Mouse (Mus musculus): ENCODE measurements around the gene Sept9. TPM values are rescaled to one million over a fixed set of nuclear protein-coding genes. Genes with fewer than 3 reads are reported as not detected.

Sept9 gene
- polyA plus RNA-seq, 1 experiment from 2014 or later = 265 TPM

DNA sequence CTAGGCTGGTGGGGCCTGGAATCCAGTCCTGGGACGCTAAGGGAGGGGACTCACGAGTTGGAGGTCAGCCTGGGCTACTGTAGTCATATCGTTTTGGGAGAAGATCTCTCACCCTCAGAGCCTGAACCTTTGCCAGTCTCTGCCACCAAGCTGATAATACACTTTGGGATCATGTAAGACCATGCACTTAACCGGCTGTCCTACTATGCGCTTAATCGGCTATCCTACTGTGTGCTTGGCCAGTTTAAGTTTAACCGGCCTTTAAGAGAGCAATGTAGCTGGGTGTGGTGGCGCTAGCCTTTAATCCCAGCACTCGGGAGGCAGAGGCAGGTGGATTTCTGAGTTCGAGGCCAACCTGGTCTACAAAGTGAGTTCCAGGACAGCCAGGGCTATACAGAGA, 173.1 kb downstream of the Sept9 start:
- peaks cover 21% of the 10 kb centered on the region for H3K27me3 ChIP-seq (ENCODE audit: low read depth, poor library complexity, severe bottlenecking)
- H3K27ac ChIP-seq = peak overlapping the region; percentile 79
- H3K4me3 ChIP-seq = no peak overlapping the region
- no peaks in the 10 kb centered on the region for H3K36me3 ChIP-seq
- no peak for DNase-seq (ENCODE audit: low spot score)
- peaks cover 52% of the 10 kb centered on the region for H3K4me1 ChIP-seq
- 94% methylated on average over 10 of the region's 10 CpGs for WGBS
- no peaks in the 10 kb centered on the region for H3K9me3 ChIP-seq (replicated peaks)

DNA sequence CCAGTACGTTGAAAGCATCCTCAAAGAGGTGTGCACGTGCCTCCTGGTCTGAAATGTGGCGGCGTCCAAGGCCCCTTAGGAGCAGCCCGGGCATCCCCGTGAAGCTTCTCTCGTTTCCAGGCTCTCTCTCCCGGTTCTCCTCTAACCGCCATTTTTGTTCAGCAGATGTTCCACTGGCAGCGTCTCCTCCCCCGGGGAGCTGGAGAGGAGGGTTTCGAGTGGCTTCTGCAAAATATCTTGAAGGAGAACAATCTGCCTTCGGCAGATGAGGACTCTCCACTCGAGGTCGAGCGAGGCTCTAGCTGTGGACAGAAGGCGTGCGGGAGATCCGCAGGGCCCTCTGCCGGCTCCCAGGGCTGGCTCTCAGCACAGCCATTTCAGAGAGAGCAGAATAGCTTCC, 173.7 kb downstream of the Sept9 start:
- no peak for DNase-seq (ENCODE audit: low spot score)
- Histone ChIP-seq H3K27ac (peak overlapping the region; percentile 36; the same call in 1 of the 2 replicates), H3K4me1 (peaks cover 52% of the 10 kb centered on the region), H3K4me3 (no peak overlapping the region), H3K9me3 (replicated peaks) (no peaks in the 10 kb centered on the region), H3K36me3 (no peaks in the 10 kb centered on the region), H3K27me3 (ENCODE audit: low read depth, poor library complexity, severe bottlenecking) (peaks cover 24% of the 10 kb centered on the region)
- 82% methylated on average over 20 of the region's 20 CpGs for WGBS

GRCm38 (mm10) chr11:117373870-117374269, 174.4 kb downstream of the Sept9 start:
- Histone ChIP-seq H3K4me1 (peaks cover 51% of the 10 kb centered on the region), H3K9me3 (replicated peaks) (no peaks in the 10 kb centered on the region), H3K4me3 (no peak overlapping the region), H3K27me3 (ENCODE audit: low read depth, poor library complexity, severe bottlenecking) (peaks cover 29% of the 10 kb centered on the region), H3K36me3 (no peaks in the 10 kb centered on the region), H3K27ac (no peak overlapping the region; the same call in 1 of the 2 replicates)
- WGBS = 31% methylated on average over 4 of the region's 4 CpGs
- no peak for DNase-seq (ENCODE audit: low spot score)

- Histone ChIP-seq H3K27ac (no peak overlapping the region), H3K36me3 (no peaks in the 10 kb centered on the region), H3K27me3 (ENCODE audit: low read depth, poor library complexity, severe bottlenecking) (peaks cover 30% of the 10 kb centered on the region), H3K9me3 (replicated peaks) (no peaks in the 10 kb centered on the region), H3K4me3 (0 out of 2 replicates have a peak overlapping the region, but pooled peaks have one; percentile 13), H3K4me1 (peaks cover 50% of the 10 kb centered on the region)
- DNase-seq (ENCODE audit: low spot score) = no peak
- 51% methylated on average over 7 of the region's 7 CpGs for WGBS
Measured at GRCm38 (mm10) chr11:117374288-117374687, 174.8 kb downstream of the Sept9 start.

- H3K4me3 ChIP-seq = no peak overlapping the region
- H3K36me3 ChIP-seq = no peaks in the 10 kb centered on the region
- peaks cover 54% of the 10 kb centered on the region for H3K27me3 ChIP-seq (ENCODE audit: low read depth, poor library complexity, severe bottlenecking)
- H3K4me1 ChIP-seq = peaks cover 17% of the 10 kb centered on the region
- WGBS = 89% methylated on average over 5 of the region's 5 CpGs
- no peaks in the 10 kb centered on the region for H3K9me3 ChIP-seq (replicated peaks)
- no peak overlapping the region for H3K27ac ChIP-seq
- no peak for DNase-seq (ENCODE audit: low spot score)
Measured at GRCm38 (mm10) chr11:117379774-117380173, 180.3 kb downstream of the Sept9 start.

DNA sequence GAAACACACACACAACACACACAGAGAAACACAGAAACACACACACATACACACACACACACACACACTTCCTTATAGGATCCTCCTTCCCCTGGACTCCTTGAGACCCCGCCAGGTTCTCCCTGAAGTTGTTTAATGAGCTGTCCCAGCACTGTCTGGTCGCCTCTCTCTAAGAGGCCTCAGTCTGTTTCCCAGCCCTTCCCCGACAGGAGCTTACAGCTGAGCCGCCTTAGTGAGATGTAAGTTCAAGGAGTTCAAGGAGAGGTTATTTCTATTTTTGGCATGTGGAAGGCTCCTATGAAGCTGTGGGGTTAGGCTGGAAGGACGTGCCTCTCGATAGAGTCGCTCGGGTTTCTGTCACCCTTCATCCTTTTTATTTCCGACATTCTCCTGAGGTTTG, 184.8 kb downstream of the Sept9 start:
- no peaks in the 10 kb centered on the region for H3K36me3 ChIP-seq
- H3K27ac ChIP-seq = no peak overlapping the region
- 30% methylated on average over 9 of the region's 9 CpGs for WGBS
- peaks cover 78% of the 10 kb centered on the region for H3K27me3 ChIP-seq (ENCODE audit: low read depth, poor library complexity, severe bottlenecking)
- no peak for DNase-seq (ENCODE audit: low spot score)
- H3K4me1 ChIP-seq = peaks cover 32% of the 10 kb centered on the region
- H3K4me3 ChIP-seq = no peak overlapping the region
- no peaks in the 10 kb centered on the region for H3K9me3 ChIP-seq (replicated peaks)

GRCm38 (mm10) chr11:117384897-117385296, 185.4 kb downstream of the Sept9 start:
- H3K36me3 ChIP-seq = no peaks in the 10 kb centered on the region
- peaks cover 34% of the 10 kb centered on the region for H3K4me1 ChIP-seq
- 3% methylated on average over 16 of the region's 16 CpGs for WGBS
- H3K27me3 ChIP-seq (ENCODE audit: low read depth, poor library complexity, severe bottlenecking) = peaks cover 77% of the 10 kb centered on the region
- no peaks in the 10 kb centered on the region for H3K9me3 ChIP-seq (replicated peaks)
- DNase-seq (ENCODE audit: low spot score) = peak; percentile 94
- no peak overlapping the region for H3K27ac ChIP-seq
- H3K4me3 ChIP-seq = 0 out of 2 replicates have a peak overlapping the region, but pooled peaks have one; percentile 4

DNA sequence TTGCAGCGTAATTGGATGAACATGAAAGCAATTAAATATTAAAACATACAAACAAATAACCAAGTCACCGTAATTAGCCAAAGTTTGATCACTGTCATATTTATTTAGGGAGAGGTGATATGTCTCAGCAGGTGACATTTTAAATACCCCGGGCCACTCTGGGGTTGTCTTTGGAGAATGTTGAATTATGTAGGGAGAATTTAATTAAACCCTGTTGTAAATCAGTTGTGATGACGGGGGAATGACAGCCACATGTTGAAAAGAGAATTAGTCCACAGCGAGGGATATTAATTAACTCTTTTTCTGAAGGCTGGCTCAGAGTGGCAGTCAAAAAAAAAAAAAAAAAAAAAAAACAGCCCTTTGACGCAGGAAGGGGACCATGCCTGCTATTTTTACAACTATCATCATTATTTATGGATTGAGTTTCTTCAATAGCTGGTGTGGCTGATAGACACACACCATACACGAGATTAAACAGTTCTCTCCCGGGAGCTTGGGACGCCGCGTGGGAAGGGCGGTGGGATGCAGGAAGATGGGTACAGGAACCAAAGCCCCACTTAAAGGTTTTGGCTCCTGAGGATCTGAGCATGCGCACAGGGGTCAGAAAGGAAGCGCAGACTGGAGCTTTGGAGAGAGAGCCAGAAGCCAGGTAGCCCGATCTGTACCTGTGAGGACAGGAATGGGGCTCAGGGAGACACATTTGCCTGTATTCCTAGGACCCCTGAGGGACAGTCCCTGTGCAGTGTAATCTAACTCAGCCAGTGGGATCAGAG, 186.1 kb downstream of the Sept9 start:
- H3K4me3 ChIP-seq = no peak overlapping the region
- DNase-seq (ENCODE audit: low spot score) = no peak
- peaks cover 73% of the 10 kb centered on the region for H3K27me3 ChIP-seq (ENCODE audit: low read depth, poor library complexity, severe bottlenecking)
- H3K4me1 ChIP-seq = peaks cover 38% of the 10 kb centered on the region
- no peaks in the 10 kb centered on the region for H3K9me3 ChIP-seq (replicated peaks)
- no peak overlapping the region for H3K27ac ChIP-seq
- 44% methylated on average over 15 of the region's 15 CpGs for WGBS
- H3K36me3 ChIP-seq = no peaks in the 10 kb centered on the region

DNA sequence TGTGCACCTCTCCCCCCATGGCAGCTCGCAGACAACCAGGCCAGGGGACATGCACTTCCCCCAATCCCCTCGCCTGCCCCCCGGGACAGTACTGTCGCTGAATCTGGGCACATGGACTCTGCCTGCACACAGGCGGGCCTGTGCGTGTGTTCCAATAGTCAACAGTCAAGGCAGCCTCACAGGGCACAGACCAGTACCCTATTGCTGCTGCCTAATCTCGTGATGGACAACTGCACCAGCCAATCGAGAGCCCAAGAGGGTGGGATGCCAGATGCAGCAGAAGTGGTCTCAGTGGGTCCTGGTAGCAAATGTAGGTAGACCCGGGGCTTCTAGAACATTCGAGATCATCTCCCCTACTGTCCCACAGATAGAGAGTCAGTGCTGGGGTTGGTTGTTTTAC, 187.8 kb downstream of the Sept9 start:
- Histone ChIP-seq H3K27ac (0 out of 2 replicates have a peak overlapping the region, but pooled peaks have one; percentile 2), H3K27me3 (ENCODE audit: low read depth, poor library complexity, severe bottlenecking) (peaks cover 82% of the 10 kb centered on the region), H3K9me3 (replicated peaks) (no peaks in the 10 kb centered on the region), H3K4me3 (no peak overlapping the region), H3K4me1 (peaks cover 48% of the 10 kb centered on the region), H3K36me3 (no peaks in the 10 kb centered on the region)
- WGBS = 86% methylated on average over 10 of the region's 10 CpGs
- no peak for DNase-seq (ENCODE audit: low spot score)

DNA sequence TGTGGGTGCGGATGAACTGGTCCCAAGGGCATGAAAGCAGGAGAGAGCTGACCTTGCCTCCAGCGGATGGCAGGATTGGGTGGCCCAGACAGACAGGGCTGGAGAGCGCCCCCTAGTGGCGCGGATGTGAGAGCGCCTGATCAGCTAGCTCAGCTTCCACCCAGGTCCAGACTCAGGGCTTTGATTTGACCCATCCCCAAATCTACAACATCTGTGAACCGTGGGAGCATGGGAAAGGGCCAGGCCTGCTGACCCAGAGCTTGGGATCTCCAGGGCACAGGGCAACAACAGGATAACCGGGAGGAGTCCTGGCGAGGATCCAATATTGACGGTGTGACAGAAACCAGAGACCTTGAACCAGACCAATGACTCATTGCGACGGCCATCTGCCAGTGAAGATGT, 190.5 kb downstream of the Sept9 start:
- Histone ChIP-seq H3K27me3 (ENCODE audit: low read depth, poor library complexity, severe bottlenecking) (peaks cover 81% of the 10 kb centered on the region), H3K4me3 (no peak overlapping the region), H3K4me1 (peaks cover 52% of the 10 kb centered on the region), H3K27ac (no peak overlapping the region), H3K9me3 (replicated peaks) (no peaks in the 10 kb centered on the region), H3K36me3 (no peaks in the 10 kb centered on the region)
- 20% methylated on average over 12 of the region's 12 CpGs for WGBS
- DNase-seq (ENCODE audit: low spot score) = peak; percentile 77

DNA sequence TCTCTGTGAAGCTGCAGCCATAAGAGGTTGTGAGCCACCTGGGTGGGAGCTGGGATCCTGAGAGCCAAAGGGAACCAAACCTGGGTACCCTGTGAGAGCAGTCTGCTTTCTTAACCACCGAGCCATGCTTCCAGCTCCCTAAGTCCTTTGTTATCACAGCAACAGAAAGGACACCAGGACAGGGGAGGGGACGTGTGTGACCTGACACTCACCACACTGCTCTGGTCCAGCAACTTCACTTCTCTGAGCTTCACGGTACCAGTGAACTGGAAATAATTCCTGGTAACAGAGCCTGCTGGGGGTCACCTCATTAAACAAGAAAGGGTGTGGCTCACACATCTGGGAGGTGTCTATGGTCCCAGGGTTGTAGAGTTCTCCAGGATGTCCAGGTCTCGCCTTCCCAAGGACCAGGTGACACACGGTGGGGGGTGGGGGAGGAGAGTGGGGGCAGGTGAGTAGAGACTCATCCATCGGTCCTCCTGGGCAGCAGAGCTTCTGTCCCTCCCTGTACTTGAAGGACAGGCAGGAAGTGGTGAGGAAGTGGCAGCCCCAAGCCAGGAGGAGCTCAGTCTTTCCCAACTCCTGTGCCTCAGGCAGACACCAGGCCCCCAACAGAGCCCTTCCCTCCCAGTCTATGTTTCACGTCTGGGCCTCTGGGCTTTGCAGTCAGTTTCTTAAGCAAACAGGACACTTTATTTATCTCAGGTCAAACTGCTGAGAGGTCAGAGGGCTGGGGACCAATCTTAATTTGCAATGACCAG, 191.5 kb downstream of the Sept9 start:
- Histone ChIP-seq H3K36me3 (no peaks in the 10 kb centered on the region), H3K9me3 (replicated peaks) (no peaks in the 10 kb centered on the region), H3K4me1 (peaks cover 49% of the 10 kb centered on the region), H3K27ac (no peak overlapping the region), H3K4me3 (no peak overlapping the region), H3K27me3 (ENCODE audit: low read depth, poor library complexity, severe bottlenecking) (peaks cover 91% of the 10 kb centered on the region)
- 30% methylated on average over 7 of the region's 7 CpGs for WGBS
- no peak for DNase-seq (ENCODE audit: low spot score)

DNA sequence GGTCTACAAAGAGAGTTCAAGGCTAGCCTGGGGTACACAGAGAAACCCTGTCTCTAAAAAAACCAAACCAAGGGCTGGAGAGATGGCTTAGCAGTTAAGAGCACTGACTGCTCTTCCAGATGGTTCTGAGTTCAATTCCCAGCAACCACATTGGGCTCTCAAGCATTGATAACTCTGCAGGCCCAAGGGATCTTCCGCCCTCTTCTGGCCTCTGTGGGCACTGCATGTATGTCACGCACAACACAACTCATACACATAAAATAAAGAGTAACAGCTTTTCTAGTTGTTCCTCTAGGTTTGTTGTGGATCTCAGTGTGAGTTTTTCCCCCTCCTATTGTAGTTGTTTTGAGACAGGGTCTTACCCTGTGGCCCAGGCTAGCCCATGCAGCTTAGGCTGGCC, 192.8 kb downstream of the Sept9 start:
- Histone ChIP-seq H3K27ac (no peak overlapping the region), H3K4me3 (no peak overlapping the region), H3K4me1 (peaks cover 44% of the 10 kb centered on the region), H3K36me3 (no peaks in the 10 kb centered on the region), H3K9me3 (replicated peaks) (no peaks in the 10 kb centered on the region), H3K27me3 (ENCODE audit: low read depth, poor library complexity, severe bottlenecking) (peaks cover 91% of the 10 kb centered on the region)
- WGBS = 83% methylated on average over 2 of the region's 2 CpGs
- DNase-seq (ENCODE audit: low spot score) = no peak

DNA sequence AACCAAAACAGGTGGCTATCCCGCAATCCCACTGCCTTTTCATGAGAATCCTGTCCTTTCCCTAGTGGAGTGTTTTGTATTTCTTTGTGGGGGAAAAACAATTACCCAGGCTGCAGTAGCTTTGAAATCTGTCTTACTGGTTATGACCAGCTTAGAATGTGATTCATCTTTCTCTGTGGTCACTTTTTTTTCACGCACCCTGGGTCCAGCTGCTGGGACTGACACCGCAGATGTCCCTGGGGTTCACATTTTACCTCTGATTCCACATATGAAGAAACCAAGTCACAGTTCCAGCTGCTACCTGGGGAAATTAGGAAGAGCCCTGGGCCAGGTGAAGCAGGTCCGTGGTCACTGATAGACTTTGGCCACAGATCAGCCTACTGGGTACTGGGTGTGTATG, 194.3 kb downstream of the Sept9 start:
- peaks cover 91% of the 10 kb centered on the region for H3K27me3 ChIP-seq (ENCODE audit: low read depth, poor library complexity, severe bottlenecking)
- no peak overlapping the region for H3K27ac ChIP-seq

More for the DNA sequence above, 194.3 kb downstream of the Sept9 start:
- Histone ChIP-seq H3K4me1 (peaks cover 53% of the 10 kb centered on the region), H3K36me3 (no peaks in the 10 kb centered on the region), H3K9me3 (replicated peaks) (no peaks in the 10 kb centered on the region), H3K4me3 (0 out of 2 replicates have a peak overlapping the region, but pooled peaks have one; percentile 47)
- WGBS = 65% methylated on average over 4 of the region's 4 CpGs
- DNase-seq (ENCODE audit: low spot score) = no peak
